Mouse (Mus musculus) C2C12 (cell line): ENCODE measurements around the gene Ube2s.

Experiments
- CTCF ChIP-seq: IDR thresholded peaks from one replicate; pipeline ENCODE4 v1.5.1; 2011; ENCODE audit not compliant: control insufficient read depth, insufficient read depth, insufficient read length
- MYOD1 ChIP-seq: IDR thresholded peaks from one replicate; pipeline ENCODE4 v1.6.1; 2011; ENCODE audit warnings: low read depth; ENCODE audit not compliant: control insufficient read depth, insufficient read length
- MYOG ChIP-seq: IDR thresholded peaks from one replicate; pipeline ENCODE4 v1.6.1; 2011; ENCODE audit not compliant: control insufficient read depth, insufficient read length; ENCODE audit errors: extremely low read depth
- USF1 ChIP-seq: IDR thresholded peaks from one replicate; pipeline ENCODE4 v1.6.1; 2011; ENCODE audit warnings: low read depth, mild to moderate bottlenecking, control low read depth, moderate library complexity

GRCm38 (mm10) chr7:4811842-4812302, 518 bp downstream of the Ube2s start:
- TF ChIP-seq USF1 (no peak), CTCF (no peak), MYOD1 (no peak), MYOG (no peak)
